Comparison of ENCODE assay signal across 20 mouse cellular contexts in the genomic region with DNA sequence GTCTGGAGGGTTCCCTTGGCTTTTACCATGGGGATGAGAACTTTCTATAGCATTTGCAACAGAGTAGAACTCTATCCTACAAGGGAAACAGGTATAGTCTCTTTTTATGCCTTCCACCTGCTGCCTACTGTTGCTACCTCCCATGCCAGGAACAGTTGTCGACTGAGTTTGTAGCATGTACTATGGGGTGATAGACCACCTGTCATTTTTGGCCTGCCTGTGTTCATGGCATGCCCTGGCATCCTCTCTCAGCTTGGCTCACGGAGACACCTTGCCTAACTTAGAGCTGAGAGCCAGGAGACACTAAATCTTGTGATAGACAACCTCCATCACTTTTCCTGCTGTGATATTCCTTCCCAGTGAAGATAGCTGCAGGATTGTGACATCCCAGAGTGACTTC.
DNase-seq lines count a peak whose midpoint lies in the region; ATAC-seq and TF ChIP-seq lines count a peak whose summit lies in the region.
"Had no signal": no experiment of that assay in that cellular context is flagged by ENCODE, and none has a peak within 500 bp of the region (broad histone marks: within the 10 kb centered on the region; RNA-seq: fewer than 3 reads in every experiment).

No protein-coding gene starts in this region.

- no peaks in the 10 kb centered on the region for H3K27me3 ChIP-seq in midbrain, embryonic 11.5 days (ENCODE audit: control insufficient read depth, insufficient read depth, low read length)
- no peaks in the 10 kb centered on the region for H3K27me3 ChIP-seq in midbrain, postnatal 0 days (ENCODE audit: insufficient read depth, low read length)
- H3K27me3 ChIP-seq: embryonic facial prominence, embryonic 13.5 days; embryonic facial prominence, embryonic 15.5 days; forebrain, embryonic 12.5 days had no signal

- no peaks in the 10 kb centered on the region for H3K36me3 ChIP-seq in midbrain, embryonic 11.5 days (ENCODE audit: control insufficient read depth, insufficient read depth, low read length)
- no peaks in the 10 kb centered on the region for H3K36me3 ChIP-seq in midbrain, postnatal 0 days (ENCODE audit: insufficient read depth, low read length)
- H3K36me3 ChIP-seq: embryonic facial prominence, embryonic 13.5 days; embryonic facial prominence, embryonic 15.5 days; forebrain, embryonic 10.5 days; forebrain, embryonic 12.5 days had no signal

- no peak overlapping the region for H3K4me3 ChIP-seq in midbrain, embryonic 11.5 days (ENCODE audit: low read depth, low read length)
- no peak overlapping the region for H3K4me3 ChIP-seq in midbrain, postnatal 0 days (ENCODE audit: low read depth, low read length)
- H3K4me3 ChIP-seq: embryonic facial prominence, embryonic 13.5 days; embryonic facial prominence, embryonic 15.5 days; erythroblast, embryonic 14.5 days; forebrain, embryonic 10.5 days; forebrain, embryonic 12.5 days had no signal

- H3K9ac ChIP-seq in midbrain, embryonic 11.5 days (ENCODE audit: low read length): no peak overlapping the region
- no peak overlapping the region for H3K9ac ChIP-seq in midbrain, postnatal 0 days (replicated peaks; ENCODE audit: low read length, poor library complexity, severe bottlenecking)
- H3K9ac ChIP-seq: embryonic facial prominence, embryonic 13.5 days; embryonic facial prominence, embryonic 15.5 days; forebrain, embryonic 12.5 days had no signal

- no peaks in the 10 kb centered on the region for H3K9me3 ChIP-seq in midbrain, embryonic 11.5 days (ENCODE audit: control insufficient read depth, low read length)
- H3K9me3 ChIP-seq in midbrain, postnatal 0 days (ENCODE audit: low read length): no peaks in the 10 kb centered on the region
- H3K9me3 ChIP-seq: embryonic facial prominence, embryonic 13.5 days; embryonic facial prominence, embryonic 15.5 days; forebrain, embryonic 10.5 days had no signal

- no peak for ATAC-seq in midbrain, embryonic 11.5 days (ENCODE audit: low FRiP score)
- no peak for ATAC-seq in midbrain, postnatal 0 days (ENCODE audit: low FRiP score)
- ATAC-seq: forebrain, embryonic 14.5 days; forebrain, embryonic 16.5 days had no signal

- H3K27ac ChIP-seq in midbrain, embryonic 11.5 days (ENCODE audit: low read depth, low read length): no peak overlapping the region
- H3K27ac ChIP-seq in midbrain, postnatal 0 days (ENCODE audit: low read depth, low read length): no peak overlapping the region
- H3K27ac ChIP-seq: embryonic facial prominence, embryonic 13.5 days; embryonic facial prominence, embryonic 15.5 days; forebrain, embryonic 10.5 days; forebrain, embryonic 12.5 days had no signal

- no peak for TF ChIP-seq CTCF in midbrain, postnatal 0 days (IDR thresholded peaks at IDR 0.05)

- H3K4me2 ChIP-seq in midbrain, embryonic 11.5 days: no peak overlapping the region
- no peak overlapping the region for H3K4me2 ChIP-seq in midbrain, postnatal 0 days (ENCODE audit: low read depth, low read length, poor library complexity, severe bottlenecking)
- H3K4me2 ChIP-seq: embryonic facial prominence, embryonic 13.5 days; embryonic facial prominence, embryonic 15.5 days; forebrain, embryonic 12.5 days had no signal

- H3K4me1 ChIP-seq in midbrain, embryonic 11.5 days (ENCODE audit: control insufficient read depth, insufficient read depth, low read length): no peaks in the 10 kb centered on the region
- H3K4me1 ChIP-seq in midbrain, postnatal 0 days (ENCODE audit: insufficient read depth, low read length): no peaks in the 10 kb centered on the region
- H3K4me1 ChIP-seq: embryonic facial prominence, embryonic 13.5 days; embryonic facial prominence, embryonic 15.5 days had no signal

- DNase-seq in cerebellum, postnatal 14 days: peak; percentile 61 to 83
- DNase-seq in cerebellum, adult 11 months: no peak
- DNase-seq in midbrain, embryonic 11.5 days (ENCODE audit: low spot score, missing footprints): peak; percentile 28
- DNase-seq in midbrain, postnatal 0 days (ENCODE audit: low spot score): no peak
- DNase-seq in ovary, postnatal 14 days (ENCODE audit: low spot score): no peak
- DNase-seq: adrenal gland, adult 2 months; adrenal gland, postnatal 10 days; adrenal gland, postnatal 25 days; cerebellum, adult 11-12 months; cerebellum, adult 2 months; cerebellum, adult 9-11 months; cerebellum, postnatal 36 days; embryo, embryonic 11 days had no signal

- 85% methylated on average over 2 of the region's 2 CpGs for WGBS in midbrain, embryonic 11.5 days
- 86% methylated on average over 2 of the region's 2 CpGs for WGBS in midbrain, postnatal 0 days

Comparison
In these comparisons a context has a peak if more than half of its experiments do, and no peak if none do; other contexts are left out.
1. DNase-seq: peak in cerebellum, postnatal 14 days (2 of 2) and midbrain, embryonic 11.5 days (single experiment); none in cerebellum, adult 11 months (single experiment), midbrain, postnatal 0 days (single experiment) and ovary, postnatal 14 days (single experiment).